Mouse (Mus musculus): Measurements from ENCODE around the gene Lamtor3. TPM values are rescaled to one million over a fixed set of nuclear protein-coding genes. Genes with fewer than 3 reads are reported as not detected.

Gene Lamtor3
- polyA plus RNA-seq, 1 experiment from 2014 or later: 114 TPM

DNA sequence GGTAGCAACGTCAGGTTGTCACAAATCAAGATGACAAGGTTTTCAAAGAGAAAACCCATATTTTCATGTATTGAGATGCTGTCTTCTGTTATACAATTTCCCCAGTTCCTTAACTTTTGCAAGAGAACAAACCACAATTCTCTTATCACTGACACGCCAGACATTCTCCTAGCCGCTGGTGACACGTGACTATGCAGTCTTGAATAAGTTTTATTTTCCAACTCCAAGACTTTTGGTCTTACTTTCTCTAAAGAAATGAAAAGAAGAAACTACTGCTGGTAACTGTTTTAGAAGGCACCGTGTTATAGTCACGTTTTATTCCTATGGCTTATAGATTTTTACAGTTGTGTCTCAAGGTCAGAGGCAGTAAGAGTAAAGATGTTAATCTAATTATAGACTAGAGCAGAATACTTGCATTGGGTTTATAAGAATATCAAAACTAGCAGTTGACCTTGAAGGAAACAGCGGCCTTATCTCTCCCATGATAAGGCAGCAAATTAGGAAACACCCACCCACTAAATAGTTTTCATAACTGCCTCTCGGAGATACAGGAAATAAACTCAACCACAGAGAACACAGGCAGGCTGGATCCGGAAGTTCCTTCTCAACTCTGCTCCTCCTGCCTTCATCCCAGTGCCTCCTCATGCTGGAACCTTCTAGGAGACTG lies 50.6 kb downstream of the Lamtor3 start:
- H3K9ac ChIP-seq: no peak overlapping the region
- H3K27ac ChIP-seq: no peak overlapping the region
- H3K9me3 ChIP-seq: no peaks in the 10 kb centered on the region
- ATAC-seq (ENCODE audit: low FRiP score, low read depth): no peak
- H3K4me2 ChIP-seq (replicated peaks): no peak overlapping the region
- H3K27me3 ChIP-seq: no peaks in the 10 kb centered on the region
- no peaks in the 10 kb centered on the region for H3K4me1 ChIP-seq
- no peak overlapping the region for H3K4me3 ChIP-seq
- 91% methylated on average over 9 of the region's 9 CpGs for WGBS
- no peaks in the 10 kb centered on the region for H3K36me3 ChIP-seq

DNA sequence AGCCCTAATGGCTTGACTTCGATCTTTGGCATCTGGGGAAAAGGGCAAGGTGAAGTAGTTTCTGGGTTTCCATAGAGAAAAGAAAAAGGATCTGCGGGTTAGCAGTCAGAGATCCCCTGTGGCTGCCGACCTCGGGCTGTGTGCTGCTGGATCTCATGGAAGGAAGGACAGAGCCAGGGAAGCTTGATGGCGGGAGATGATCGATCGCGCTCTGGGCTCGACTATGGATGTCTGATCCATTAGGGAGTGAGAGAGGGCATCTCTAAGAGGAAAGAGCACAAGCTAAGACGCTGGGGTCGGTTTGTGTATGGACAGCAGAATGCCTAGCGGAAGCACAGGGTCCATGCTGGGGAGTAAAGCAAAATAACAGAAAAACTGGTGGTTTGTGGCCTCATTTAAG lies 51.6 kb downstream of the Lamtor3 start:
- Histone ChIP-seq H3K27me3 (no peaks in the 10 kb centered on the region), H3K9ac (no peak overlapping the region), H3K4me1 (no peaks in the 10 kb centered on the region), H3K36me3 (no peaks in the 10 kb centered on the region), H3K27ac (no peak overlapping the region), H3K9me3 (no peaks in the 10 kb centered on the region), H3K4me2 (replicated peaks) (peak overlapping the region; percentile 45), H3K4me3 (no peak overlapping the region)
- ATAC-seq (ENCODE audit: low FRiP score, low read depth): no peak
- 57% methylated on average over 12 of the region's 12 CpGs for WGBS

DNA sequence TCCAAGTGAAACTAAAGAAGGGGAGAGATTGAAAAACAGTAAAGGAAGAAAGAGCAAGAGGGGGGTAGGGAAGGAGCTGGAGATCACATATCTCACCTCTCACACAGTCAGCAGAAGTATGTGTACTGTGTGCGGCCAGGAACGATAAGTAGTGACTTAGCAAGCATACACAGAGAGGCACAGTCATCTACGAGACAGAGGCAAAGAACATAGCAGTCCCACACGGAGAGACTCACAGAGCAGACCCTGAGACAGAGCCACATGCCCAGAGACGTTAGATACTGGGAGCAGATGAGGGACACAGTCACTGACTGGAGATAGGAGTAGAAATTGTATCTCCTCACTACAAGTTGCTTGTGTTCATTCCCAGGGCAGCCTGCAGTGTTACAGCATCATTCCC lies 53.9 kb downstream of the Lamtor3 start:
- no peak; the same call in 1 of the 2 replicates for ATAC-seq (ENCODE audit: low FRiP score, low read depth)
- 79% methylated on average over 5 of the region's 5 CpGs for WGBS
- H3K4me3 ChIP-seq: no peak overlapping the region

DNA sequence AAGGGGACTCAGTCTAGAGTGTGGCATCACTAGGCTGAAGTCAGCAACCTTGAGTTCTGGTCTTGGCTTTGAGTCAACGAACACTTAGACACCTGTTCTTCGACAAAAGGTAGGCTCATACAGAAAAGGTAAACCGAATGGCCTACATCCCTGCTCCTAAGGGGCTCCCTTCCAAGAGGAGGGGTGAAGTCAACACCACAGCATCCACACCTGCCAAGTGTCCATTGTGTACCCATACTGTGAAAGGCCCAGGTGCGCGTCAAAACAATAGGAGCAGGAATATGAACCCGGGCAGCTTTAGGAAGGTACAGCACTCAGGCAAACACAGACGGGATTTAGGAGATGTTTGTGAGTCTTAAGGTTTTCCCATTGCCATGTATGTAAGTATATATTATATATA lies 54.7 kb downstream of the Lamtor3 start:
- no peaks in the 10 kb centered on the region for H3K9me3 ChIP-seq
- H3K4me3 ChIP-seq: no peak overlapping the region
- H3K27ac ChIP-seq: no peak overlapping the region
- no peak overlapping the region for H3K4me2 ChIP-seq (replicated peaks)
- H3K4me1 ChIP-seq: peaks cover 9% of the 10 kb centered on the region
- no peak overlapping the region for H3K9ac ChIP-seq
- no peak for ATAC-seq (ENCODE audit: low FRiP score, low read depth)
- H3K36me3 ChIP-seq: no peaks in the 10 kb centered on the region
- WGBS: 93% methylated on average over 7 of the region's 7 CpGs
- no peaks in the 10 kb centered on the region for H3K27me3 ChIP-seq

More for the DNA sequence above, 53.9 kb downstream of the Lamtor3 start:
- H3K27me3 ChIP-seq: no peaks in the 10 kb centered on the region
- no peak overlapping the region for H3K4me2 ChIP-seq (replicated peaks)
- no peaks in the 10 kb centered on the region for H3K36me3 ChIP-seq
- no peak overlapping the region for H3K27ac ChIP-seq
- H3K9me3 ChIP-seq: no peaks in the 10 kb centered on the region
- peaks cover 4% of the 10 kb centered on the region for H3K4me1 ChIP-seq
- H3K9ac ChIP-seq: no peak overlapping the region

DNA sequence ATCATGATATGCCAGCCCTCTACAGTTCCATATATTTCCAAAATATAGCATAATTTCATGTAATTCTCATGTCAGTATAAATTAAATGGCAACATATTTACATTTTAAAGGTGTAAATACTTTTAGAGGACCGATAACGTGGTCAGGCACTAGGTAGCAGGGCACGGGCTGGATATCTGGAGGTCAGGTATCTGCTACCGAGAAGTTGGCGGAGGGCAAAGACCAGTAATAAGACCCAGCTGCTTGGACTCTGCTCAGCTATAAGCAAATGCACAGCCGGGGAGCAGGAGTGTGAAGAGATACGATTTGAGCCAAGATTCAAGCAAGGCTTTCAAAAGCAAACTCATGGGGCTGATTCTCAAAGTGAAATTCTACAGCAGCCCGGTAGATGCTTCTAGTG lies 56.0 kb downstream of the Lamtor3 start:
- H3K4me3 ChIP-seq: no peak overlapping the region
- WGBS: 54% methylated on average over 8 of the region's 8 CpGs
- ATAC-seq (ENCODE audit: low FRiP score, low read depth): no peak
- no peak overlapping the region for H3K9ac ChIP-seq
- no peaks in the 10 kb centered on the region for H3K27me3 ChIP-seq
- H3K27ac ChIP-seq: no peak overlapping the region
- H3K4me2 ChIP-seq (replicated peaks): no peak overlapping the region
- no peaks in the 10 kb centered on the region for H3K9me3 ChIP-seq
- peaks cover 9% of the 10 kb centered on the region for H3K4me1 ChIP-seq
- no peaks in the 10 kb centered on the region for H3K36me3 ChIP-seq

DNA sequence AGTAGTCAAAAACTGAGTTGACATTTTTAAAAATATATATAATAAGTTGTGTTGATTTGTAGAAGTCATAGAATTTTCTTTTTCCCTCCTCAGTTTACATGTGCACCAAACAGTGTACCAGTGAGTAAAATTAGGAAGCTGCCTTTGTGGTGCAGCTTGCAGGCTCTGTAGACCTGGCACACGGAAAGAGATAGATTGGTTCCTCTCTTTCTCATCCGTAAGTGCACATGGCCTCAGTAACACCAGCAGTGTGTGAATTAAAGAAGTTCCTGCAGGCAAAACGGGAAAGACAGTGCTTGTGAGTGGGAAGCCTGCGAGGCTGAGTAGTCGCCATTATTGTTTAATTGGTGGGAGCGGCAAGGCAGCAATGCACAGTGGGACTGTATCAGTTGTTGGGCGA lies 57.1 kb downstream of the Lamtor3 start:
- WGBS: 86% methylated on average over 7 of the region's 7 CpGs
- ATAC-seq (ENCODE audit: low FRiP score, low read depth): no peak

DNA sequence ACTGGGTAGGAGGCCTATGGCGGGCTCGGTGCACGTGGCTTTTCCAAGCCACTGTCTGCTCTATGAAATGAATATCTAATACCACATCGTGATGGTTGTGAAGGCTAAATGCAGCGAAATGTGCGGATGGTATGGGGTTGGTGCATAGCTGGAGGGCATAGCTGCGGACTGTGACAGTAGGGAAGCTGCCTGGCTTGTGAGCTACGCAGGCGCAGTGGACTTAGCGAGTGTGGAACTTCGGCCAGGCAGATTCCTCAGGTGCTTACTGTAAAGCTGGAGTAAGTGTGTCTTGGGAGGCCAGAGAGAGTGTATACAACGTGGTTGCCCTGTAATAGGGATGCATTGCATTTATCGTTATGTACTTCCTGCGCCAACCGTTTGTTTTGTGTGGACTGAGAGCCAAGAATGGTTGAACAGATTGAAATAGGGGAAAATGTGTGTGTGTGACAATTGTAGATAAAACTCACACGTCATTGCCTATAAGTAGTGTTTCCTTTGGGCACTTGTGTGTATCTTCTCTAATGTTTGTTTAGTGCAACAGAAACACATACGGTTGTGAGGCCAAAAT lies 57.6 kb downstream of the Lamtor3 start:
- H3K9me3 ChIP-seq: no peaks in the 10 kb centered on the region
- H3K4me1 ChIP-seq: peaks cover 19% of the 10 kb centered on the region
- H3K4me2 ChIP-seq (replicated peaks): no peak overlapping the region
- H3K4me3 ChIP-seq: no peak overlapping the region
- H3K9ac ChIP-seq: no peak overlapping the region
- no peaks in the 10 kb centered on the region for H3K27me3 ChIP-seq
- H3K36me3 ChIP-seq: no peaks in the 10 kb centered on the region
- no peak overlapping the region for H3K27ac ChIP-seq
- ATAC-seq (ENCODE audit: low FRiP score, low read depth): no peak
- 90% methylated on average over 17 of the region's 17 CpGs for WGBS

More for the DNA sequence above, 57.1 kb downstream of the Lamtor3 start:
- no peaks in the 10 kb centered on the region for H3K27me3 ChIP-seq
- no peak overlapping the region for H3K9ac ChIP-seq
- H3K9me3 ChIP-seq: no peaks in the 10 kb centered on the region
- no peak overlapping the region for H3K27ac ChIP-seq
- H3K4me3 ChIP-seq: no peak overlapping the region
- peaks cover 14% of the 10 kb centered on the region for H3K4me1 ChIP-seq
- H3K4me2 ChIP-seq (replicated peaks): no peak overlapping the region
- no peaks in the 10 kb centered on the region for H3K36me3 ChIP-seq

DNA sequence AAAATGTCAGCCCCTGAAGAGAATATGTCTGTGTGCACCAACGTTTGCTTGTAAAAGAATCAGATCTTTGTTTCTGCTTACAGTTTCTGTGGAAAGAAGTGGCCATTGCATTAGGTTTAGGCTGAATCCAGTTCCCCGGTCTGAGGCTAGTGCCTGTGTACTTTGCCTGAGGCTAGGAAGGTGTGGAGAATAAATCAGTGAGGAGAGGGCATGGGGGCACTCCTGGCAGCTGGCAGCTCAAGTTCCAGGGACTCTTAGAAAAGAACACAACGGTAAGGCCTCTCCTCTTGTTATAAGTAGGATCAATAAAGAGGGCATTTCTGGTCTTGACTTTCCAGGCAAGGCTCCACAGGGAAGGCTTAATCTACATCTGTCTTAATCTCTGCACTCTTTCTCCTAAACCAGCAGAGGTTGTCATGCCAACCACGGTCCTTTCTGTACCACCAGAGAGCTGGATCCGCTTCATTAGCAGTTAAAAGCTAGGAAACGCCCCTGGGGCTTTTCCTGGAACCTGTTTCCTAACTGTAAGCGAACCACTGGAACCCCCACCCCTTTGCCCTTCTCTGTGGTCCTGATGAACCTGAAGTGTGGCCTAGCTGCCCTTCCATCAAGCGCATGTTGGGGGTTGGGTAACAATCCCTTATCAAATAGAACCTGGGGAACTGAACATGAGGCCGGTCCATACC lies 58.8 kb downstream of the Lamtor3 start:
- peaks cover 23% of the 10 kb centered on the region for H3K4me1 ChIP-seq
- WGBS: 30% methylated on average over 9 of the region's 9 CpGs

DNA sequence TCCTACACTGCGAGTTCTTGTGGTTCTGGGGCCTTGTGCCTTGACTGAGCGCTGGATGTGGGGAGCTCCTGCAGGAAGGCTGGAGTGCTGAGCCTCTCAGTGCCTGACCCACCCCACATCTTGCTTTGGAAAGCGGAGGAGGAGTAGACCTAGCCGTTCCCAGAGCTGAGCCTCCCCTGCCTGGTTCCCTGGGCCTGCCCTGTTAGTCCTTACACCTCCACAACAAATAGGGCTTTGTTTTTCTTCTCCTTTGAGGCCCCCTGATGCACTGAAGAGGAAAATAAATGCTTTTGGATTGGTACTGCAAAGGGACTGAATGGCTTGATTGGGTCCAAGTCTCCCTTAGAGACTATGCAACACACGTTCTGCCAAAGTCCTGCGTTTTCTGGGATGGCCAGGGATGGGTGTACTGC lies 59.3 kb downstream of the Lamtor3 start:
- H3K9me3 ChIP-seq: no peaks in the 10 kb centered on the region
- no peak overlapping the region for H3K9ac ChIP-seq
- no peaks in the 10 kb centered on the region for H3K27me3 ChIP-seq
- H3K36me3 ChIP-seq: no peaks in the 10 kb centered on the region
- H3K27ac ChIP-seq: no peak overlapping the region
- no peak overlapping the region for H3K4me3 ChIP-seq
- no peak overlapping the region for H3K4me2 ChIP-seq (replicated peaks)
- ATAC-seq (ENCODE audit: low FRiP score, low read depth): no peak
- peaks cover 23% of the 10 kb centered on the region for H3K4me1 ChIP-seq
- 39% methylated on average over 6 of the region's 6 CpGs for WGBS

More for the DNA sequence above, 58.8 kb downstream of the Lamtor3 start:
- Histone ChIP-seq H3K4me3 (no peak overlapping the region), H3K27me3 (no peaks in the 10 kb centered on the region), H3K27ac (no peak overlapping the region), H3K9me3 (no peaks in the 10 kb centered on the region), H3K4me2 (replicated peaks) (no peak overlapping the region), H3K36me3 (no peaks in the 10 kb centered on the region), H3K9ac (no peak overlapping the region)
- ATAC-seq (ENCODE audit: low FRiP score, low read depth): no peak

DNA sequence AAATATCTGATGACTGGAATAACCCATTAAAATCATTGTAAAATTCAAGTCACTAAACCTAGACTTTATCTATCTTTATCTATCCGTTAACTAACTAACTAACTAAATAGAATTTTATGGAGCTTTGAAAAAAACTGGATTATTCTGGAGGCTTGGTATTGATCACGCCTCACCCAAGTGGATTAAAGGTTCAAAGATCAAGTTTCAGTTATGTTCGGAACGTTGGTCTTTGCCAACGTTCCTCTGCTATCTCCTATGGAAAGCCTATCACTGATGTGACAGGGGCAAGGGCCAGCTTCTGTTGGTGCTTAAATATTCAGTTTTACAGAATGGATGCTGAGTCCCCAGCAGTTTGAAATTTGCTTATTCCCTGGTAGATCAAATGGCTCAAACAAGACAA lies 59.9 kb downstream of the Lamtor3 start:
- no peak overlapping the region for H3K27ac ChIP-seq
- no peak for ATAC-seq (ENCODE audit: low FRiP score, low read depth)
- H3K9ac ChIP-seq: no peak overlapping the region
- peaks cover 23% of the 10 kb centered on the region for H3K4me1 ChIP-seq
- 77% methylated on average over 5 of the region's 5 CpGs for WGBS
- H3K27me3 ChIP-seq: no peaks in the 10 kb centered on the region
- H3K9me3 ChIP-seq: no peaks in the 10 kb centered on the region
- H3K4me3 ChIP-seq: no peak overlapping the region
- no peak overlapping the region for H3K4me2 ChIP-seq (replicated peaks)
- no peaks in the 10 kb centered on the region for H3K36me3 ChIP-seq
